Mouse (Mus musculus) heart, adult 2 months (tissue): ENCODE results near the gene Cdk19. TPM values are rescaled to one million over a fixed set of nuclear protein-coding genes. Genes with fewer than 3 reads are reported as not detected.
A peak's percentile ranks its signal among the peaks of the same experiment; 100 is the strongest.

ENCODE experiments used
- DNase-seq, 2 experiments: peaks; one replicate each; pipeline ENCODE4 v3.0.0; 2021
- H3K27ac ChIP-seq: fragments of 200-600 bp; 2 replicates; pipeline ENCODE4 v1.8.1; 2022
- H3K27me3 ChIP-seq: fragments of 200-500 bp; 2 replicates; pipeline ENCODE4 v1.6.1; 2012; ENCODE audit warnings: mild to moderate bottlenecking, low read length, inconsistent platforms, mixed read lengths; ENCODE audit not compliant: control insufficient read depth, insufficient read depth
- H3K36me3 ChIP-seq: fragments of 200-500 bp; 2 replicates; pipeline ENCODE4 v1.6.1; 2012; ENCODE audit warnings: low read length, inconsistent platforms; ENCODE audit not compliant: control insufficient read depth, insufficient read depth
- H3K4me1 ChIP-seq: fragments of 200-500 bp; 2 replicates; pipeline ENCODE4 v1.6.1; 2011; ENCODE audit warnings: low read length; ENCODE audit not compliant: control insufficient read depth, insufficient read depth
- H3K4me3 ChIP-seq: fragments of 200-600 bp; 2 replicates; pipeline ENCODE4 v1.8.1; 2022
- H3K79me2 ChIP-seq: fragments of 200-500 bp; replicated peaks from 2 replicates; pipeline ENCODE4 v1.6.1; 2012; ENCODE audit warnings: mild to moderate bottlenecking, inconsistent platforms, low read length, moderate library complexity, mixed read lengths; ENCODE audit not compliant: control insufficient read depth, insufficient read depth
- H3K9ac ChIP-seq: fragments of 200-500 bp; 2 replicates; pipeline ENCODE4 v1.6.1; 2012; ENCODE audit warnings: low read depth, mild to moderate bottlenecking, control low read depth, inconsistent platforms, low read length, mixed read lengths
- CTCF ChIP-seq: fragments of 200-600 bp; IDR thresholded peaks from 2 replicates; pipeline ENCODE4 v1.8.1; 2022; ENCODE audit warnings: antibody characterized with exemption, mild to moderate bottlenecking, moderate library complexity
- EP300 ChIP-seq: fragments of 200-500 bp; IDR thresholded peaks from 2 replicates; pipeline ENCODE4 v1.6.1; 2011; ENCODE audit warnings: low read depth, low read length, control low read depth; ENCODE audit not compliant: insufficient read depth
- POLR2A ChIP-seq: fragments of 200-500 bp; IDR thresholded peaks from 2 replicates; pipeline ENCODE4 v1.6.1; 2011; ENCODE audit warnings: mild to moderate bottlenecking, low read depth, low read length, control low read depth; ENCODE audit not compliant: insufficient read depth
- WGBS: fragments of 180-500 bp; shearing (Covaris S2); methylation state at CpG from one replicate; pipeline ENCODE4 v1.1.7; 2018; 5-methylcytosine and 5-hydroxymethylcytosine counted together
- intact Hi-C: fragments of 180-260 bp; cut with DNase I; formaldehyde crosslinking; loops from one replicate; pipeline ENCODE4 v1.15.1; 2025
- polyA plus RNA-seq: library from polyadenylated mRNA; depleted of rRNA; stranded (reverse); fragments of >200 nt; gene quantifications from 2 replicates; pipeline ENCODE4 v1.2.3, GENCODE M21; 2012
- total RNA-seq, 2 experiments: library from RNA; stranded (reverse); gene quantifications; 2 replicates each; pipeline ENCODE4 v1.2.3; 2021

Gene Cdk19
- total and polyA plus RNA-seq, 3 experiments, result 5.2 to 15.2 (median 11.5) TPM

- Histone ChIP-seq H3K36me3 (no peaks in the 10 kb centered on the region), H3K4me3 (no peak overlapping the region), H3K27me3 (no peaks in the 10 kb centered on the region), H3K4me1 (peaks cover 2% of the 10 kb centered on the region; the same call in 1 of the 2 replicates), H3K27ac (peak overlapping the region; percentile 70), H3K9ac (no peak overlapping the region), H3K79me2 (no peaks in the 10 kb centered on the region)
- TF ChIP-seq EP300 (no peak), CTCF (no peak), POLR2A (no peak)
- DNase-seq, result no peak
- intact Hi-C loops, result no loop called here
- WGBS, result 47% methylated on average over 10 of the region's 10 CpGs
Observed at GRCm38 (mm10) chr10:40491748-40492147, 152.4 kb downstream of the Cdk19 start.

- Histone ChIP-seq H3K4me3 (no peak overlapping the region), H3K4me1 (peaks cover 2% of the 10 kb centered on the region), H3K79me2 (no peaks in the 10 kb centered on the region), H3K9ac (no peak overlapping the region), H3K27ac (no peak overlapping the region), H3K27me3 (no peaks in the 10 kb centered on the region), H3K36me3 (no peaks in the 10 kb centered on the region)
- TF ChIP-seq CTCF (no peak), POLR2A (no peak), EP300 (no peak)
- no peak for DNase-seq
- WGBS, result 79% methylated on average over 9 of the region's 9 CpGs
- intact Hi-C loops, result no loop called here
Observed at GRCm38 (mm10) chr10:40494181-40495162, 155.1 kb downstream of the Cdk19 start.

GRCm38 (mm10) chr10:40497301-40498041 is 158.1 kb downstream of the Cdk19 start:
- no peak for TF ChIP-seq CTCF
- no peak for TF ChIP-seq EP300
- no peak for TF ChIP-seq POLR2A
- no peak overlapping the region for H3K9ac ChIP-seq
- no peak overlapping the region for H3K27ac ChIP-seq
- 49% methylated on average over 9 of the region's 9 CpGs for WGBS
- no peak overlapping the region for H3K4me3 ChIP-seq
- DNase-seq, result no peak
- H3K36me3 ChIP-seq, result no peaks in the 10 kb centered on the region
- H3K79me2 ChIP-seq, result no peaks in the 10 kb centered on the region
- intact Hi-C loops, result no loop called here
- H3K4me1 ChIP-seq, result peaks cover 2% of the 10 kb centered on the region
- no peaks in the 10 kb centered on the region for H3K27me3 ChIP-seq

GRCm38 (mm10) chr10:40498426-40498825 is 159.1 kb downstream of the Cdk19 start:
- no peaks in the 10 kb centered on the region for H3K36me3 ChIP-seq
- WGBS, result 80% methylated on average over 4 of the region's 4 CpGs
- H3K27ac ChIP-seq, result no peak overlapping the region
- no peak overlapping the region for H3K4me3 ChIP-seq
- DNase-seq, result no peak
- H3K27me3 ChIP-seq, result no peaks in the 10 kb centered on the region
- no peaks in the 10 kb centered on the region for H3K79me2 ChIP-seq
- no peak overlapping the region for H3K9ac ChIP-seq
- intact Hi-C loops, result no loop called here
- H3K4me1 ChIP-seq, result peaks cover 2% of the 10 kb centered on the region
- TF ChIP-seq POLR2A, result no peak
- TF ChIP-seq EP300, result no peak
- TF ChIP-seq CTCF, result no peak

- no peaks in the 10 kb centered on the region for H3K36me3 ChIP-seq
- H3K27me3 ChIP-seq, result no peaks in the 10 kb centered on the region
- 44% methylated on average over 18 of the region's 18 CpGs for whole genome bisulfite sequencing
- intact Hi-C loops, result no loop called here
- no peak overlapping the region for H3K4me3 ChIP-seq
- peak in 1 of 2 experiments; percentile 64 for DNase-seq
- H3K9ac ChIP-seq, result no peak overlapping the region
- peaks cover 2% of the 10 kb centered on the region for H3K4me1 ChIP-seq
- peak overlapping the region; percentile 36 for H3K27ac ChIP-seq
- no peaks in the 10 kb centered on the region for H3K79me2 ChIP-seq
- TF ChIP-seq CTCF (no peak), POLR2A (0 out of 2 replicates have a peak, but pooled peaks have one; percentile 41), EP300 (0 out of 2 replicates have a peak, but pooled peaks have one; percentile 58)
Observed at GRCm38 (mm10) chr10:40499314-40500252, 160.2 kb downstream of the Cdk19 start.
